ENCODE assay signal across 8 mouse cellular contexts in the genomic region with DNA sequence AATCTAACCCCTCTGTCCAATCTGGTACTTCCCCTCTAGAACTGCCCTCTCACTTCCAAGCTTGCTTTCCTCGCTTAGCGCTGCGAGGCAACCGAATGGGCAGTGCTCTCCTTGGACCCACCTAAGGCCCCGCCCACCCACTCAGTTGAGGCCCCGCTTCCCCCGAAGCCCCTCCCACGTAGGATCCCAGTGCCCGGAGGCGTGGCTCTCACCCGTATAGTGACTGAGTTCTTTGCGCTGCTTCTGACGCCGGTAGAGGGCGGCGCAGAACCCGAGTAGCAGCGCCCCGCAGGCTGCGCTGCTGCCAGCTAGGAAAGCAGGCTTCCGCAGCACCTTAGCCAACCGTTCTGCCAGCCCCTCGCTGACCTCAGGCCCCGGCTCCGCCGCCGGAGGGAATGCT. TPM values are rescaled to one million over a fixed set of nuclear protein-coding genes. Genes with fewer than 3 reads are reported as not detected.
DNase-seq lines count a peak whose midpoint lies in the region; ATAC-seq and TF ChIP-seq lines count a peak whose summit lies in the region.

No protein-coding gene starts in this region.

- TF ChIP-seq CTCF in hindbrain, postnatal 0 days (IDR thresholded peaks at IDR 0.05; ENCODE audit: low read depth) = peak; percentile 75
- TF ChIP-seq CTCF in left cerebral cortex, adult 2 months (IDR thresholded peaks at IDR 0.05) = peak; percentile 61

- WGBS in hindbrain, postnatal 0 days = 0% methylated on average over 27 of the region's 27 CpGs

- ATAC-seq in hindbrain, postnatal 0 days = peak; percentile 93

- no peaks in the 10 kb centered on the region for H3K9me3 ChIP-seq in hindbrain, postnatal 0 days (ENCODE audit: low read length)
- H3K9me3 ChIP-seq in megakaryocyte, embryonic 14.5 days = no peaks in the 10 kb centered on the region

- H3K4me3 ChIP-seq in hindbrain, postnatal 0 days (ENCODE audit: low read length) = peak overlapping the region; percentile 32
- peak overlapping the region; percentile 29 for H3K4me3 ChIP-seq in left cerebral cortex, adult 2 months
- H3K4me3 ChIP-seq in megakaryocyte, embryonic 14.5 days (replicated peaks) = peak overlapping the region; percentile 40

- peak overlapping the region; percentile 57 for H3K4me2 ChIP-seq in hindbrain, postnatal 0 days (ENCODE audit: low read depth, low read length)

- no peaks in the 10 kb centered on the region for H3K4me1 ChIP-seq in hindbrain, postnatal 0 days (ENCODE audit: insufficient read depth, low read length)
- peaks cover 47% of the 10 kb centered on the region for H3K4me1 ChIP-seq in megakaryocyte, embryonic 14.5 days

- intact Hi-C loops in left cerebral cortex, adult 2 months (cut with DNase I) = no loop called here

- H3K27me3 ChIP-seq in hindbrain, postnatal 0 days (ENCODE audit: insufficient read depth, low read length) = no peaks in the 10 kb centered on the region
- H3K27me3 ChIP-seq in megakaryocyte, embryonic 14.5 days (replicated peaks) = no peaks in the 10 kb centered on the region

- H3K27ac ChIP-seq in hindbrain, postnatal 0 days = no peak overlapping the region
- no peak overlapping the region for H3K27ac ChIP-seq in left cerebral cortex, adult 2 months

- peak; percentile 98 for DNase-seq in ZHBTc4 (ENCODE audit: low read depth, low spot score)
- DNase-seq in cerebellum, postnatal 14 days = peak; percentile 77 to 79
- DNase-seq in gastrocnemius, adult 8-10 months (ENCODE audit: low spot score in 2 of 2) = peak; percentile 53 to 68
- peak; percentile 94 for DNase-seq in hindbrain, postnatal 0 days (ENCODE audit: low spot score)
- DNase-seq in left cerebral cortex, adult 2 months (ENCODE audit: extremely low spot score in 1 of 2, low spot score in 2 of 2) = peak; percentile 60 to 73
- DNase-seq in right cerebral cortex, postnatal 14 days = peak; percentile 72
- DNase-seq in urinary bladder, postnatal 36 days (ENCODE audit: low spot score in 2 of 2) = peak; percentile 70 to 83

- 0 out of 2 replicates have a peak overlapping the region, but pooled peaks have one; percentile 33 for H3K9ac ChIP-seq in hindbrain, postnatal 0 days (replicated peaks; ENCODE audit: low read length)

- no peaks in the 10 kb centered on the region for H3K36me3 ChIP-seq in hindbrain, postnatal 0 days (ENCODE audit: insufficient read depth, low read length)
- peaks cover 100% of the 10 kb centered on the region for H3K36me3 ChIP-seq in megakaryocyte, embryonic 14.5 days (replicated peaks; ENCODE audit: low read length)

RNA-seq across cellular contexts. Expression of gene Robo3, which starts 12.4 kb away (rescaled TPM):
- not detected for total RNA-seq in gastrocnemius, adult 8-10 months (2022)
- total RNA-seq in hindbrain, postnatal 0 days (2014; rRNA removed) = 2.0 and 2.8 TPM in 2 replicates
- polyA plus RNA-seq in hindbrain, postnatal 0 days (2015; fragmentation: Nextera tagmentation; extraction: Ambion mirVana) = 1.5 and 1.6 TPM in 2 replicates
- total RNA-seq in left cerebral cortex, adult 2 months (2021) = 10 to 100 TPM; 30.9 to 34.3 TPM
- polyA plus RNA-seq in megakaryocyte, embryonic 14.5 days (2012; ENCODE audit: insufficient read depth, low replicate concordance) = 433 and 1,147 TPM in 2 replicates

RNA-seq across cellular contexts. Expression of gene Robo4, which starts 19.0 kb away (rescaled TPM):
- 1 to 10 TPM; 6.8 to 9.2 (median 7.1) TPM for total RNA-seq in gastrocnemius, adult 8-10 months (2022)
- 12.5 and 13.1 TPM in 2 replicates for total RNA-seq in hindbrain, postnatal 0 days (2014; rRNA removed)
- 3.6 and 4.5 TPM in 2 replicates for polyA plus RNA-seq in hindbrain, postnatal 0 days (2015; fragmentation: Nextera tagmentation; extraction: Ambion mirVana)
- 1 to 10 TPM; 8.0 to 9.5 TPM for total RNA-seq in left cerebral cortex, adult 2 months (2021)
- not detected in 2 replicates for polyA plus RNA-seq in megakaryocyte, embryonic 14.5 days (2012; ENCODE audit: insufficient read depth, low replicate concordance)

RNA-seq across cellular contexts. Expression of gene Hepacam, which starts 53.5 kb away (rescaled TPM):
- total RNA-seq in gastrocnemius, adult 8-10 months (2022) = under 1 TPM in 1 of 4 experiments, not detected in 3; 0.21 TPM
- 40.5 and 45.9 TPM in 2 replicates for total RNA-seq in hindbrain, postnatal 0 days (2014; rRNA removed)
- polyA plus RNA-seq in hindbrain, postnatal 0 days (2015; fragmentation: Nextera tagmentation; extraction: Ambion mirVana) = 69.2 and 74.4 TPM in 2 replicates
- 10 to 100 TPM; 53.6 to 53.7 TPM for total RNA-seq in left cerebral cortex, adult 2 months (2021)
- not detected in 2 replicates for polyA plus RNA-seq in megakaryocyte, embryonic 14.5 days (2012; ENCODE audit: insufficient read depth, low replicate concordance)

Comparison
In these comparisons a context has a peak if more than half of its experiments do, and no peak if none do; other contexts are left out.
1. RNA of gene Hepacam, which starts 53.5 kb away (total RNA-seq): 53.6 to 53.7 TPM in left cerebral cortex, adult 2 months and 40.5 to 45.9 TPM in hindbrain, postnatal 0 days; 0.21 TPM in gastrocnemius, adult 8-10 months; every median in the first group is over 10 times any median in the second.
2. Peak in every context shown above with its lines, with median percentiles within 50 percentile points of each other: DNase-seq and H3K4me3 ChIP-seq.